Mouse (Mus musculus) lung, embryonic 15.5 days (tissue): ENCODE data around the gene Zzef1. TPM values are rescaled to one million over a fixed set of nuclear protein-coding genes. Genes with fewer than 3 reads are reported as not detected.
A peak's percentile ranks its signal among the peaks of the same experiment; 100 is the strongest.

Experiments
- ATAC-seq: fragments of 200-750 bp; cut with Nextera tagmentation; 2 replicates; pipeline ENCODE4 v1.8.0; 2017; ENCODE audit warnings: moderate number of reproducible peaks, borderline replicate concordance; ENCODE audit not compliant: low FRiP score, low TSS enrichment; ENCODE audit errors: extremely low read depth
- H3K27ac ChIP-seq: fragments of 300-500 bp; sonication (generic); 2 replicates; pipeline ENCODE4 v1.5.1; 2015; ENCODE audit warnings: moderate library complexity, mild to moderate bottlenecking, inconsistent platforms
- H3K27me3 ChIP-seq: fragments of 300-500 bp; sonication (generic); 2 replicates; pipeline ENCODE4 v1.6.1; 2015; ENCODE audit warnings: inconsistent platforms
- H3K36me3 ChIP-seq: fragments of 300-500 bp; sonication (generic); 2 replicates; pipeline ENCODE4 v1.6.1; 2015; ENCODE audit warnings: inconsistent platforms
- H3K4me1 ChIP-seq: fragments of 300-500 bp; sonication (generic); 2 replicates; pipeline ENCODE4 v1.6.1; 2015; ENCODE audit warnings: inconsistent platforms
- H3K4me2 ChIP-seq: fragments of 300-500 bp; sonication (generic); 2 replicates; pipeline ENCODE4 v1.6.1; 2015; ENCODE audit warnings: inconsistent platforms, mild to moderate bottlenecking, moderate library complexity
- H3K4me3 ChIP-seq: fragments of 300-500 bp; sonication (generic); 2 replicates; pipeline ENCODE4 v1.5.1; 2015; ENCODE audit warnings: mild to moderate bottlenecking, inconsistent platforms
- H3K9ac ChIP-seq: fragments of 300-500 bp; sonication (generic); 2 replicates; pipeline ENCODE4 v1.6.1; 2015; ENCODE audit warnings: inconsistent platforms
- H3K9me3 ChIP-seq: fragments of 300-500 bp; sonication (generic); 2 replicates; pipeline ENCODE4 v1.6.1; 2016; ENCODE audit warnings: inconsistent platforms
- WGBS: fragments of 180-500 bp; shearing (Covaris S2); methylation state at CpG from one replicate; pipeline ENCODE4 v1.1.7; 2015; 5-methylcytosine and 5-hydroxymethylcytosine counted together
- polyA plus RNA-seq: library from polyadenylated mRNA; unstranded; fragments of >200 nt; fragmentation: Nextera tagmentation; extraction: Ambion mirVana; gene quantifications from 2 replicates; pipeline ENCODE4 v1.2.1, GENCODE M21; 2015

The Zzef1 gene
- polyA plus RNA-seq, 1 experiment from 2014 or later = 9.3 TPM

GRCm38 (mm10) chr11:72778957-72779356 lies 17.1 kb upstream of the Zzef1 start:
- Histone ChIP-seq H3K36me3 (no peaks in the 10 kb centered on the region), H3K27me3 (no peaks in the 10 kb centered on the region), H3K4me1 (no peaks in the 10 kb centered on the region), H3K9me3 (no peaks in the 10 kb centered on the region), H3K4me3 (no peak overlapping the region), H3K27ac (no peak overlapping the region), H3K4me2 (no peak overlapping the region), H3K9ac (no peak overlapping the region)
- ATAC-seq = no peak

GRCm38 (mm10) chr11:72782103-72782502 lies 13.9 kb upstream of the Zzef1 start:
- H3K4me3 ChIP-seq = no peak overlapping the region
- no peak overlapping the region for H3K9ac ChIP-seq
- ATAC-seq = no peak
- no peaks in the 10 kb centered on the region for H3K9me3 ChIP-seq
- WGBS = 54% methylated on average over 2 of the region's 2 CpGs
- no peak overlapping the region for H3K27ac ChIP-seq
- no peaks in the 10 kb centered on the region for H3K4me1 ChIP-seq
- H3K4me2 ChIP-seq = no peak overlapping the region
- no peaks in the 10 kb centered on the region for H3K27me3 ChIP-seq
- H3K36me3 ChIP-seq = no peaks in the 10 kb centered on the region

DNA sequence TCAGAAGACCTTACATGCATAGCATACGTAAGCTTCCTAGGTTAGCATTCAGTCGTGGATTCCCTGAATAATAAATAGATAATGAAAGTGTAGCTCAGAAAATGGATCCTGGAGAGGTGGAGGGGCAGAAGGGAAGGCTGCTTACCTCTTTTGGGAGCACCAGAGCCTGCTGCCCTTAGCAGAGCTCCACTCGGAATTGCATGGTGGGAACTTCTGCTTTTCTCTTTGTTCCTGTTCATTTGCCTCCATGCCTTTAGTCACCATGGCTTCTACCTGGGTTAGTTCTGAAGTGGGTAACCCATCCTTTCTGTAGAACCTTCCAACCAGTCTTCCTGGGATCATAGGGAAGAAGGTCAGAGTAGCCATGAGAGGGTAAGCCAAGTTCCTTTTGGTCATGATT lies 13.5 kb upstream of the Zzef1 start:
- 76% methylated on average over 3 of the region's 3 CpGs for WGBS
- Histone ChIP-seq H3K9me3 (no peaks in the 10 kb centered on the region), H3K4me2 (no peak overlapping the region), H3K4me3 (no peak overlapping the region), H3K36me3 (no peaks in the 10 kb centered on the region), H3K27ac (no peak overlapping the region), H3K9ac (no peak overlapping the region), H3K27me3 (no peaks in the 10 kb centered on the region), H3K4me1 (no peaks in the 10 kb centered on the region)
- ATAC-seq = no peak

DNA sequence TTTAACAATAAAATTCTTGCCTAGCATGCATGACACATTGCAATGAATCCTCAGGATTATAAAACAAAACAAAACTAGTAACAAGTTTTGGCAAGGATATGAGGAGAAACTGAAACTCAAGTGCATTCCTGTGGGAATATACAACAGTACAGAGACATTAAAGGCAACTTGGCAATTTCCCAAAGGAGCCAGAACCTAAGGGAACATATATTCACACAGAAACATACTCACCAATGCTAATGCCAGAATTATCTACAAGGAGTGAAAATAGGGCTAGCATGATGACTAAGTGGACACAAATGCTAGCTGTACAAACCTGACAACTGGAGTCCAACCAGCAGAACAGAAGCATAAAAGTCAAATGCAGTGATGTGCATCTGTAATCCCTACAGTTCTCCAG lies 4.0 kb upstream of the Zzef1 start:
- H3K4me2 ChIP-seq = no peak overlapping the region
- no peaks in the 10 kb centered on the region for H3K36me3 ChIP-seq
- H3K27ac ChIP-seq = no peak overlapping the region
- H3K27me3 ChIP-seq = no peaks in the 10 kb centered on the region
- ATAC-seq = no peak
- no peaks in the 10 kb centered on the region for H3K9me3 ChIP-seq
- no peak overlapping the region for H3K9ac ChIP-seq
- H3K4me3 ChIP-seq = no peak overlapping the region
- peaks cover 9% of the 10 kb centered on the region; the same call in 1 of the 2 replicates for H3K4me1 ChIP-seq

DNA sequence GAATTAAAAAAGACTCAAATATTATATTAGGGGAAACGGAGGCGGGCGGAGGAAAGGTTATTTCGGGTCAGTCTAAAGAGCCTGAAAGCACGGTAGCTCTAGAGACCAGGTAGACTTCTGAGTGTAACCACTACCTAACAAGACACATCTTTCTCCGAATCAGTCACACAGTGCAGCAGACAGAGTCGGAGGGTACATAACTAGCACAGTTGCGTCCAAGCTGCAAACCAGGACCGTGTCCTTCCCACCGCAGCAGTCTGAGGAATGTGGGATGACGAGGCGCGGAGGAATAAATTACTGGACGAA lies 924 bp upstream of the Zzef1 start:
- peak; percentile 51; the same call in 1 of the 2 replicates for ATAC-seq
- H3K9me3 ChIP-seq = no peaks in the 10 kb centered on the region
- 14% methylated on average over 14 of the region's 14 CpGs for WGBS
- H3K4me3 ChIP-seq = peak overlapping the region; percentile 92
- no peaks in the 10 kb centered on the region for H3K27me3 ChIP-seq
- peak overlapping the region; percentile 75 for H3K27ac ChIP-seq
- no peaks in the 10 kb centered on the region for H3K36me3 ChIP-seq
- H3K9ac ChIP-seq = peak overlapping the region; percentile 88
- H3K4me2 ChIP-seq = peak overlapping the region; percentile 73
- peaks cover 15% of the 10 kb centered on the region for H3K4me1 ChIP-seq

DNA sequence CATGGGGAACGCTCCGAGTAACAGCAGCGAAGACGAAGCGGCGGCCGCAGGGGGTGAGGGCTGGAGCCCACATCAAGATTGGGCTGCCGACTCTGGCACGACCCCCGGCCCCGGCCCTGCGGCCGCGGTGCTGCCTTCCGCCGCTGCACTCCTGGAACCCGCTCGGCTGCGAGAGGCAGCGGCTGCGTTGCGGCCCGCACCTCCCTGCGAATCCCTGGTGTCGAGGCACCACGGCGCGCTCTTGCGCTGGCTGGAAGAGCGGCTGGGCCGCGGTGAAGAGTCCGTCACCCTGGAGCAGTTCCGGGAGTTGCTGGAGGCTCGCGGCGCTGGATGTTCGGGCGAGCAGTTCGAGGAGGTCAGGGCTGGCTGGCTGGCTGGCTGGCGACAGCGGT lies 266 bp downstream of the Zzef1 start:
- H3K9me3 ChIP-seq = no peaks in the 10 kb centered on the region
- 0% methylated on average over 42 of the region's 42 CpGs for WGBS
- peak overlapping the region; percentile 92 for H3K4me3 ChIP-seq
- H3K9ac ChIP-seq = peak overlapping the region; percentile 88
- peak; percentile 48; the same call in 1 of the 2 replicates for ATAC-seq
- no peaks in the 10 kb centered on the region for H3K27me3 ChIP-seq
- peaks cover 15% of the 10 kb centered on the region for H3K4me1 ChIP-seq
- H3K27ac ChIP-seq = peak overlapping the region; percentile 42
- H3K36me3 ChIP-seq = no peaks in the 10 kb centered on the region
- peak overlapping the region; percentile 73 for H3K4me2 ChIP-seq

DNA sequence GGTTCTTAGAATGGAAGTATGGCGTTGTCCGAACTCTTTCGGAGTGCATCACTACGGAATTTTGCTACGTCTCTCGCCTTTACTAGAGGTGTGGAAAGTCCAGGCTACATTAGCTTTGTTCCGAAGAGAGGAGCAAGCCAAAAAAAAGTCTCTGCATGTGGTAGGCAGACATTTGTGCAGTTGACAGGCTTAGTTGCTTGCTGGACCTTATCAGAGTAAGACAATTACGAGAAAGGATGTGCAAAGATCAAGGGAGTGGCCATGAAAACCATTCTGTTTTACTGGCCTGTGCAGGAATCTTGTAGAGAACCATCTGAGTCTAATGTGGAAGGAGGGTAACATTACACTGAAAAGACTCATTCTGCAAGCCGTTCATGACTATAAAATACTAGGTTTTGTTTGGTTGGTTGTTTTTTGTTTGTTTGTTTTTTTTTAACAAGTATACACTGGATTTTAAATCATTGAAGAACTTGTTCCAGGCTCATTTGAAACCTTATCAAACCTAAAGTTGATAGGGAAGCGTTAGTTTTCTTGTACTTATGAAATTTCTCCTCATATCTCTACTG lies 830 bp downstream of the Zzef1 start:
- no peak overlapping the region for H3K27ac ChIP-seq
- peak overlapping the region; percentile 73 for H3K4me2 ChIP-seq
- ATAC-seq = no peak
- H3K9me3 ChIP-seq = no peaks in the 10 kb centered on the region
- no peaks in the 10 kb centered on the region for H3K36me3 ChIP-seq
- peaks cover 15% of the 10 kb centered on the region for H3K4me1 ChIP-seq
- H3K9ac ChIP-seq = peak overlapping the region; percentile 88
- peak overlapping the region; percentile 92 for H3K4me3 ChIP-seq
- no peaks in the 10 kb centered on the region for H3K27me3 ChIP-seq
- 11% methylated on average over 10 of the region's 10 CpGs for WGBS

DNA sequence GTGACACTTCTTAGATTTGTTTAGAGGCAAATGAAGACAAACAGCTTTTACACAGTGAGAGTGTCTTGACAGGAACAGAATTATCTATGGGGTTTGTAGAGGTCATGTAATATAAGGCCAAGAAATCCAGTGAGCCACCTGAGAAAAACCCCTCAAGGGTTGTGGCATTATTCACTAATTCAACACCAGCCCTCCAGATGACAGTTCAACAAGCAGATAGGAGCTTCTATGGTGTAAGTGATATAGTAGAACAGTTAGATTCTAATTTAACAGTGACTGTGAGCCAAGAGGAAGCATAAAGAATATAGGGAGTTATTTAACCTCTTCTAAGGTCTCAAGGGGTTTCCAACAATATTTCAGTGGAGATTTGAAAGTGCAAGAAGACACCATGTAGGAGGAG lies 2.1 kb downstream of the Zzef1 start:
- no peaks in the 10 kb centered on the region for H3K36me3 ChIP-seq
- peaks cover 16% of the 10 kb centered on the region for H3K4me1 ChIP-seq
- no peak overlapping the region for H3K9ac ChIP-seq
- no peak for ATAC-seq
- H3K4me2 ChIP-seq = no peak overlapping the region
- no peak overlapping the region for H3K4me3 ChIP-seq
- no peaks in the 10 kb centered on the region for H3K27me3 ChIP-seq
- no peak overlapping the region for H3K27ac ChIP-seq
- H3K9me3 ChIP-seq = no peaks in the 10 kb centered on the region

DNA sequence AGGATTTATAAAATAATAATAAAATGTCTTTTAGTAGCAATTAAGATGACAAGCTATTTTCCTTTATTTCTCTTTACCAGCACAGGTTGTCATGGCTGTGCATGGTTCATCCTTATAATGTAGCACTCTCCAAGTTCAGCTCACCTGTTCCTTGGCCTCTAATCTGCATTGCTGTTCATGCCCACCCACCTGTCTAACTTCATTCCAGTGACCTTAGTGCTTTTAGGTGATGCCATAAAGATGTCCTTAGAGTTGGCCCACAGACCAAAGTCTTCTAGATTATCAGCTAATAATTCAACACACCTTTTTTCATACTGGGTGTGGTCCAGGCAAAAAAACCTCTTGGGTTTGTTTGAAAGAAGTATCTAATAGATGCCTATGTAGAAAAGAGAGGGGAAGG lies 5.2 kb downstream of the Zzef1 start:
- Histone ChIP-seq H3K9ac (no peak overlapping the region), H3K27me3 (no peaks in the 10 kb centered on the region), H3K4me2 (no peak overlapping the region), H3K36me3 (no peaks in the 10 kb centered on the region), H3K4me3 (no peak overlapping the region), H3K9me3 (no peaks in the 10 kb centered on the region), H3K4me1 (peaks cover 14% of the 10 kb centered on the region), H3K27ac (no peak overlapping the region)
- no peak for ATAC-seq

DNA sequence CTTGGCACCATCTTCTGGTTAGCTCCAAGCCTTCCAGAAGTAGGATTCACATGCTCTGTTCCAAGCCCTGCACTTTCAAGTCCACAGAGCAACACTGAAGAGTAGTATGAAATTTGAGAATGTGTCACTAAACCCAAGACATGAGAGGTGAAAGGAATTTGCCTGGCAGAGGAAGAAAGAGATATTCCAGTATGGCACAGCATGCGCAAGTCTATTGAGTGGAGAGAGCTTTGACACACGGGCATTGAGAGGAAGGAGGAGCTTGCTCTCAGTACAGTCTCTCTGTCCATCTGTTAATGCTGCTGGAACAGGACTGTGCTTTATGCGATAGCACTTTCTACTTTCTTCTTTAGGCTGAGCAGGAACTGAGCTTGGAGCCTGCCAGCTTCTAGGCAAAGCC lies 7.0 kb downstream of the Zzef1 start:
- Histone ChIP-seq H3K27ac (no peak overlapping the region), H3K27me3 (no peaks in the 10 kb centered on the region), H3K4me2 (no peak overlapping the region), H3K4me3 (no peak overlapping the region), H3K9me3 (no peaks in the 10 kb centered on the region), H3K9ac (no peak overlapping the region), H3K4me1 (peaks cover 5% of the 10 kb centered on the region; the same call in 1 of the 2 replicates), H3K36me3 (no peaks in the 10 kb centered on the region)
- 52% methylated on average over 3 of the region's 3 CpGs for WGBS
- ATAC-seq = peak; percentile 42; the same call in 1 of the 2 replicates

- no peaks in the 10 kb centered on the region for H3K9me3 ChIP-seq
- H3K27me3 ChIP-seq = no peaks in the 10 kb centered on the region
- H3K4me3 ChIP-seq = no peak overlapping the region
- no peaks in the 10 kb centered on the region for H3K36me3 ChIP-seq
- ATAC-seq = no peak
- H3K4me1 ChIP-seq = peaks cover 5% of the 10 kb centered on the region; the same call in 1 of the 2 replicates
- no peak overlapping the region for H3K4me2 ChIP-seq
- H3K27ac ChIP-seq = no peak overlapping the region
- no peak overlapping the region for H3K9ac ChIP-seq
These were observed 8.6 kb downstream of the Zzef1 start for GRCm38 (mm10) chr11:72804586-72804985.

DNA sequence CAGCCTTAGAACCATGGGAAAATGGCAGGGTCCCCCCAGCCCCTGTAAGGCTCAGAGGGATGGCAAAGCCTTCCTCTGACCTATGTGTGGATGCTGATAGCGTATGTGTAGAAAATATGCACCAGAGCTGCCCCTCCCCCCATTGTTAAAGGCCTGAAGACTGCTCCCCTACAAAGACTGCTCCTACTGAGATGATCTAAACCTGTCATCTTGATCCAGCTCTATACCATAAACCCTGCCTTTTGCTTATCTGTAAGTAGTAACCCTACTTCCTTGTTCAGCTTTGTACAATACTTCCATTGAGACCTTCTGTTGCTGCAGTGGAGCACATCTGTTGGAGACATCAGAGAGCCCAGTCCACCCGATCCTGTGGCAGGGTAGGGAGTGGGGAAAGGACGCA lies 9.2 kb downstream of the Zzef1 start:
- ATAC-seq = no peak
- no peaks in the 10 kb centered on the region for H3K9me3 ChIP-seq
- peaks cover 5% of the 10 kb centered on the region; the same call in 1 of the 2 replicates for H3K4me1 ChIP-seq
- no peak overlapping the region for H3K9ac ChIP-seq
- H3K4me3 ChIP-seq = no peak overlapping the region
- no peak overlapping the region for H3K27ac ChIP-seq
- no peaks in the 10 kb centered on the region for H3K36me3 ChIP-seq
- 90% methylated on average over 3 of the region's 3 CpGs for WGBS
- no peak overlapping the region for H3K4me2 ChIP-seq
- H3K27me3 ChIP-seq = no peaks in the 10 kb centered on the region

GRCm38 (mm10) chr11:72806556-72806955 lies 10.5 kb downstream of the Zzef1 start:
- Histone ChIP-seq H3K9me3 (no peaks in the 10 kb centered on the region), H3K4me3 (no peak overlapping the region), H3K4me1 (peaks cover 5% of the 10 kb centered on the region; the same call in 1 of the 2 replicates), H3K27me3 (no peaks in the 10 kb centered on the region), H3K4me2 (no peak overlapping the region), H3K9ac (no peak overlapping the region), H3K27ac (no peak overlapping the region), H3K36me3 (no peaks in the 10 kb centered on the region)
- 64% methylated on average over 2 of the region's 2 CpGs for WGBS
- ATAC-seq = no peak
